Mouse (Mus musculus): Measurements from ENCODE around the gene Camk2b. TPM values are rescaled to one million over a fixed set of nuclear protein-coding genes. Genes with fewer than 3 reads are reported as not detected.

Gene Camk2b
- total RNA-seq, 2 experiments from 2014 or later, result 7.2 to 8.1 TPM

- DNase-seq, result no peak
Measured at GRCm38 (mm10) chr11:5983629-5984028, 82.5 kb downstream of the Camk2b start.

GRCm38 (mm10) chr11:5981323-5981722 lies 84.8 kb downstream of the Camk2b start:
- no peak for DNase-seq

- DNase-seq, result no peak
Measured at GRCm38 (mm10) chr11:5980561-5980960, 85.6 kb downstream of the Camk2b start.

GRCm38 (mm10) chr11:5980108-5980507 lies 86.1 kb downstream of the Camk2b start:
- no peak for DNase-seq

GRCm38 (mm10) chr11:5979088-5979487 lies 87.1 kb downstream of the Camk2b start:
- no peak for DNase-seq

- DNase-seq, result no peak
Measured at GRCm38 (mm10) chr11:5976106-5976505, 90.1 kb downstream of the Camk2b start.

GRCm38 (mm10) chr11:5975068-5975467 lies 91.1 kb downstream of the Camk2b start:
- no peak for DNase-seq

GRCm38 (mm10) chr11:5974053-5974452 lies 92.1 kb downstream of the Camk2b start:
- no peak for DNase-seq

GRCm38 (mm10) chr11:5973151-5973550 lies 93.0 kb downstream of the Camk2b start:
- no peak for DNase-seq

- DNase-seq, result no peak
Measured at GRCm38 (mm10) chr11:5971202-5971601, 95.0 kb downstream of the Camk2b start.

GRCm38 (mm10) chr11:5968223-5968622 lies 97.9 kb downstream of the Camk2b start:
- no peak for DNase-seq

- DNase-seq, result no peak
Measured at GRCm38 (mm10) chr11:5966751-5967150, 99.4 kb downstream of the Camk2b start.

- DNase-seq, result no peak
Measured at GRCm38 (mm10) chr11:5965865-5966264, 100.3 kb downstream of the Camk2b start.

- no peak for DNase-seq
Measured at GRCm38 (mm10) chr11:5960051-5960450, 106.1 kb downstream of the Camk2b start.

- peak; percentile 96 to 99 for DNase-seq
Measured at GRCm38 (mm10) chr11:5955546-5956276, 110.5 kb downstream of the Camk2b start, which contains the start of gene Ykt6. Ykt6 (plus strand) TSS chr11:5955693.

GRCm38 (mm10) chr11:5954965-5955504 lies 111.1 kb downstream of the Camk2b start:
- DNase-seq, result peak in 1 of 2 experiments; percentile 23

- no peak for DNase-seq
Measured at GRCm38 (mm10) chr11:5954435-5954834, 111.7 kb downstream of the Camk2b start.

GRCm38 (mm10) chr11:5953130-5953765 lies 112.9 kb downstream of the Camk2b start:
- DNase-seq, result peak in 1 of 2 experiments; percentile 50

- peak; percentile 83 to 85 for DNase-seq
Measured at GRCm38 (mm10) chr11:5952501-5952900, 113.7 kb downstream of the Camk2b start.

- no peak for DNase-seq
Measured at GRCm38 (mm10) chr11:5949586-5950352, 116.4 kb downstream of the Camk2b start, which contains the start of gene Gck. Gck (minus strand) TSS chr11:5950081.

- DNase-seq, result no peak
Measured at GRCm38 (mm10) chr11:5948546-5949250, 117.5 kb downstream of the Camk2b start.

- no peak for DNase-seq
Measured at GRCm38 (mm10) chr11:5947796-5948195, 118.4 kb downstream of the Camk2b start.
